Mouse (Mus musculus) NIH3T3 (cell line): Measurements from ENCODE around the gene Depdc1b.
A peak's percentile ranks its signal among the peaks of the same experiment; 100 is the strongest.

ENCODE experiments used
- DNase-seq: peaks from one replicate; pipeline ENCODE4 v3.0.0-alpha.2; 2012; ENCODE audit warnings: low read depth

The Depdc1b gene

DNA sequence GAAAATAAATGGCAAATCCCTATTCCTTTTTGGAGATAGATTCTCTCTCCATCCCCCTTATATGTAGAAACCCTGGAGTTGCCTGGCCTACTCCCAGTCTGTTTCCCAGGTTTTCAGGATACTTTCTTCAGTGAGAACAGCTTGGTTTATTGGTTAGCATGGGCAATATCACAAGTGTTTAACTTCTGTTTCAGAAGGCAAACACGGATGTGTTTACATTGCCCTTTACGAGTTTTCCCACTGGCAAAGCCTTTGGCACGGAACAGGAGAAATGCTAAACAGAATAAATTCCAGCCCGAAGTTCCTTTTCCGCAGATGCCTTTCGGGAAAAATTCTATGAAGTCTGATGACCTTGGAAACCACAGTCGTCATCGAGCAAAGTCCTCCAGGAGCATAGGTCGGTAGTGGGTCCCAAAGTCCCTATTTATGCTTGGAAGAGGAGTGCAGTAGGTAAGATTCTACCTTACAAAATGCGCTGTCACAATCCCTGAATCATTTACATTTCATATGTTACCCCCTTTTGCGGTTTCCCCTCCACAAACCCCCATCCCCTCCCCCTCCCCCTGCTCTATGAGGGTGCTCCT, 132.3 kb downstream of the Depdc1b start:
- no peak for DNase-seq

GRCm38 (mm10) chr13:108449116-108450097, 133.3 kb downstream of the Depdc1b start, which contains the start of gene Pde4d:
Gene Pde4d, plus strand, starts transcription at chr13:108449948.
- DNase-seq = peak; percentile 32

GRCm38 (mm10) chr13:108451122-108451521, 135.0 kb downstream of the Depdc1b start:
- no peak for DNase-seq

GRCm38 (mm10) chr13:108453064-108453919, 137.2 kb downstream of the Depdc1b start:
- DNase-seq = peak; percentile 47
